Mouse (Mus musculus): ENCODE data around the gene Pex19. TPM values are rescaled to one million over a fixed set of nuclear protein-coding genes. Genes with fewer than 3 reads are reported as not detected.
A peak's percentile ranks its signal among the peaks of the same experiment; 100 is the strongest.

Pex19 gene
- polyA plus RNA-seq, 1 experiment from 2014 or later: 185 TPM

DNA sequence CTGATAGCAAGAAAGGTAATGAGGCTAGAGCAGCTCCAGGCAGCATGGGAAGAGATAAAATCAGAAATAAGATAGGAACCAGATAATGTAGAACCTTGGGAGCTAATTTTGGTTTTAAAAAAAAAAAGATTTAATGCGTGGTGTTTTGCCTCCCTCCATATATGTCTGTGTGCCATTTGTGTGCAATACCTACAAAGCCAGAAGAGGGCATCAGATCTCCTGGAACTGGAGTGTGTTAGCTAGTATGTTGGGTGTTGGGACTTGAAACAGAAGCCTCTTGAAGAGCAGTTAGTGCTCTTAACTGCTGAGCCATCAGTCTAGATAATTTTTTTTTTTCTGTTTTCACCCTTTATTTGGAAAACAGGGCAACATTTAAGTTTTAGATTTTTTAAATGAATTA is 17.0 kb downstream of the Pex19 start:
- Histone ChIP-seq H3K4me1 (ENCODE audit: control insufficient read depth, insufficient read depth, low read length) (no peaks in the 10 kb centered on the region), H3K4me2 (ENCODE audit: low read depth) (no peak overlapping the region), H3K9ac (ENCODE audit: low read length) (no peak overlapping the region), H3K9me3 (ENCODE audit: control insufficient read depth, low read length) (no peaks in the 10 kb centered on the region), H3K4me3 (ENCODE audit: low read depth, low read length) (no peak overlapping the region), H3K27ac (ENCODE audit: low read depth, low read length) (no peak overlapping the region), H3K36me3 (ENCODE audit: control insufficient read depth, insufficient read depth, low read length) (no peaks in the 10 kb centered on the region), H3K27me3 (ENCODE audit: control insufficient read depth, insufficient read depth, low read length) (no peaks in the 10 kb centered on the region)
- WGBS: 43% methylated on average over 1 of the region's 1 CpGs
- peak; percentile 28 for DNase-seq (ENCODE audit: low spot score)
- no peak for ATAC-seq (ENCODE audit: insufficient read depth, low FRiP score, low TSS enrichment)

DNA sequence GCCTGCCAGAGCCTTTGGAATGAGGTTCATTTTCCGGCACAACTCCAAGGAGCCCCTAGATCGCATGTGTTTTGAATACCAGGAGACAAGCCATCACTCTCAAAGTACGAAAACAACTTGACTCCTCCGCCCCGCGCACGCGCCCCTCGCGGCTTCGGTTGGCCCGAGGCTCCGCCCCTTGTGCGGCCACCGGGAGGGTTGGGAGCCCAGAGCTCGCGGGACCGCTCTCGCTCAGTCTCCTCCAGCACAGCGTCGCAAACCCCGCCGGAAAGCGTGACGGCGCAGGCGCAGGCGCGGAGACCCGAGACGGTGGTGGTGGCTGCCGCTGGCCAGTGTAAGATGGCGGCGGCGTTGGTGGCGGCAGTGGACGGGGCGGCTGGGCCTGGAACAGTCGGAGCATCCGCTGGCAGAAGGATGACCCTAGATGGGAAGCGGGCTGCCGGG is 21.3 kb downstream of the Pex19 start, which contains the start of gene Dcaf8:
Dcaf8 (plus strand) TSS at position 250 of the 444 bp plus-strand sequence.
- Histone ChIP-seq H3K9me3 (ENCODE audit: control insufficient read depth, low read length) (no peaks in the 10 kb centered on the region), H3K36me3 (ENCODE audit: control insufficient read depth, insufficient read depth, low read length) (peaks cover 5% of the 10 kb centered on the region; the same call in 1 of the 2 replicates), H3K4me1 (ENCODE audit: control insufficient read depth, insufficient read depth, low read length) (no peaks in the 10 kb centered on the region), H3K27me3 (ENCODE audit: control insufficient read depth, insufficient read depth, low read length) (no peaks in the 10 kb centered on the region), H3K27ac (ENCODE audit: low read depth, low read length) (peak within 1 kb of the TSS; percentile 92), H3K4me3 (ENCODE audit: low read depth, low read length) (peak within 1 kb of the TSS; percentile 96), H3K9ac (ENCODE audit: low read length) (peak within 1 kb of the TSS; percentile 99), H3K4me2 (ENCODE audit: low read depth) (peak within 1 kb of the TSS; percentile 65)
- under 1% methylated on average over 36 of the region's 42 CpGs for WGBS
- DNase-seq (ENCODE audit: low spot score): peak; percentile 99
- peak; percentile 99 for ATAC-seq (ENCODE audit: insufficient read depth, low FRiP score, low TSS enrichment)

DNA sequence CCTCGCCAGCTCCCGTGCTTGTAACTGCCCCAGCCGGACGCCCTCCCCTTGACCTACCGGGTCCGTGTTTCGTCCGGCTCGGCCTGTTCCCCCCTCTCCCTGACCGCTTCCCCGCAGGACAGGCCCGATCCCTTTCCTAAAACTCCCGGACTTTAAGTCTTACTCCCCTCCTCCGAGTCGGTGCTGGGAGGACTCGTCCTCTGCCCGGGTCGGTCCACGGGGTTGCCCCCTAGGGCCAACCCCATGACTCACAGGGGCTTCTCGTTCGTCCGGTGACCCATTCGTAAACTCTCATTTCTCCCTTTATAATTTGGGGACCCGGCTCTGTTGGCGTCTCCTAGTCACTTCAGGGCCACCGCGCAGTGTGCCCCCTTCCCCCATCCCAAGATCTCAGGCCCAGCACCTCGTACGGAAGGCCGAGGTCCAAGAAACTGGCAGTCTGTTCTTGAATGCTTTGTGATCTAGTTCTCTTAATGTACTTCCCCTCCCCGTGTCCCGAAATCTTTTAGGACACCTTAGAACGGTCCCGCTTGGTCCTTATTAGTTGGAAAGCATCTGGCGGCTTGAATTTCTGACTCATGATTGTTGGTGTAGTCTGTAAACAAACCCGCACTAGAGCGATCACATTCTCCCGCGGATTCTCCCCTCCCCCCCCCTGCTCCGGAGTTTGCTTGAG is 21.9 kb downstream of the Pex19 start:
- peak overlapping the region; percentile 96 for H3K4me3 ChIP-seq (ENCODE audit: low read depth, low read length)
- no peaks in the 10 kb centered on the region for H3K27me3 ChIP-seq (ENCODE audit: control insufficient read depth, insufficient read depth, low read length)
- H3K4me1 ChIP-seq (ENCODE audit: control insufficient read depth, insufficient read depth, low read length): no peaks in the 10 kb centered on the region
- under 1% methylated on average over 40 of the region's 40 CpGs for WGBS
- ATAC-seq (ENCODE audit: insufficient read depth, low FRiP score, low TSS enrichment) (peak; percentile 71), DNase-seq (ENCODE audit: low spot score) (peak; percentile 70)
- peak overlapping the region; percentile 65 for H3K4me2 ChIP-seq (ENCODE audit: low read depth)
- H3K36me3 ChIP-seq (ENCODE audit: control insufficient read depth, insufficient read depth, low read length): peaks cover 7% of the 10 kb centered on the region; the same call in 1 of the 2 replicates
- H3K27ac ChIP-seq (ENCODE audit: low read depth, low read length): peak overlapping the region; percentile 92
- H3K9me3 ChIP-seq (ENCODE audit: control insufficient read depth, low read length): no peaks in the 10 kb centered on the region
- peak overlapping the region; percentile 99 for H3K9ac ChIP-seq (ENCODE audit: low read length)

DNA sequence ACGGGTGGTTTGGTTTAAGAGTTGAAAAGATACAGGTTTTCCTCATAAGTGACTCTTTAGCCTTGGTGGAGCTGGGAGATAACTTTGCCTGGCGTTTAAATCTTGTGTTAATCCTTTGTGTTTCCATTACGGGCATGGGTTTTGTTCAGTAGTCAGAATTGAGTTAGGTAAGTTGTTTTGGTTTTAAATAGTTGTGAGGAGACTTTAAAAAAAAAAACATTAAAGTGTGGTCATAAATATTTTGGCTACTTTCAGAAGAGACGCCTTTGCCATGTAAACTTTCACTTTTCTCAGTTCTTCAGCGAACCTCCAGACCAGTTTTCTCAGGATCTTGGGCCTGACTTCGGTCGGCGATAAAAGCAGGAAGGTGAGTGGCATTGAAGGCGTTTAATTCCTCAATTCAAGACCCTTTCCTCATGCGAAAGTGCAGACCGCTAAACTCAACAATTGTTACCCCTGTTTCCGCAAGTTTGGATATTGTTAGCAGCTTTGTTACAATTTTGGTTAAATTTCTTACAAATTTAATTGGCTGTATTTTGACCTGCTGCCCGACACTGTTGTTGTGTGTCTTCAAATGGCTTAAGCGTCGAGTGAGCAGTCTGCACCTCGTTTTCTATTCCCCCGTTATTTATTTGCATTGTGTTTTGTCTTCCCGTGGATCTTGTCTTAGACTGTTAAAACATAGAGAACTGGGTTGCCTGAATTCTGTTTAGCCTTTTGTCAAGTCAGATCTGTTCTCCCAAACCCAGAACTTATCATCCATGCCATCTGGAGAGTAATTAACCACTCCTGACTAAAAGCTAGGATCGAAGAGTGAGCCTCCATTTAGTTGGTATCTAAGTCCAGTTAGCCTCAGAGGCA is 22.6 kb downstream of the Pex19 start:
- 28% methylated on average over 19 of the region's 19 CpGs for WGBS
- peaks cover 7% of the 10 kb centered on the region; the same call in 1 of the 2 replicates for H3K36me3 ChIP-seq (ENCODE audit: control insufficient read depth, insufficient read depth, low read length)

DNA sequence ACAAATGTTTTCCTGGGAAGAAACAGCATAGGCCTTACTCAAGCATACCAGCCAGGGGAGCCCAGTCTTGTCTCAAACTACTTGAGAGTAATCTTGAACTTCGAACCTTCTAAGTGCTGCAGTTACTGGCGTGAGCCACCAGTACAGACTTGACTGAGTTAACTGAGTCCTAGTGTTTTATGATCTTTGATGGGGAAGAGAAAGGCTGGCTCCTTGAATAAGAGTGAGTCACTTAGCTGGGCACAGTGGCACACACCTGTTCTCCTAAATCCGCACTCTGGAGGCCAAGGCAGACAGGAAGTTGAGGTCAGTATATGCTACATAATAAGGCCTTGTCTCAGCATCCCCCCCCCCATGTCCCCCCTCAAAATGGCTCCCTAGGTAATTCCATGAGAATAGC is 28.0 kb downstream of the Pex19 start:
- WGBS: 91% methylated on average over 3 of the region's 3 CpGs
- no peaks in the 10 kb centered on the region for H3K27me3 ChIP-seq (ENCODE audit: control insufficient read depth, insufficient read depth, low read length)
- H3K27ac ChIP-seq (ENCODE audit: low read depth, low read length): no peak overlapping the region
- no peak overlapping the region for H3K9ac ChIP-seq (ENCODE audit: low read length)
- peaks cover 9% of the 10 kb centered on the region; the same call in 1 of the 2 replicates for H3K36me3 ChIP-seq (ENCODE audit: control insufficient read depth, insufficient read depth, low read length)
- no peaks in the 10 kb centered on the region for H3K9me3 ChIP-seq (ENCODE audit: control insufficient read depth, low read length)
- no peak for DNase-seq (ENCODE audit: low spot score)
- no peak for ATAC-seq (ENCODE audit: insufficient read depth, low FRiP score, low TSS enrichment)
- no peak overlapping the region for H3K4me2 ChIP-seq (ENCODE audit: low read depth)
- H3K4me1 ChIP-seq (ENCODE audit: control insufficient read depth, insufficient read depth, low read length): no peaks in the 10 kb centered on the region
- H3K4me3 ChIP-seq (ENCODE audit: low read depth, low read length): no peak overlapping the region

More for the DNA sequence above, 22.6 kb downstream of the Pex19 start:
- Histone ChIP-seq H3K27me3 (ENCODE audit: control insufficient read depth, insufficient read depth, low read length) (no peaks in the 10 kb centered on the region), H3K4me2 (ENCODE audit: low read depth) (peak overlapping the region; percentile 65), H3K4me3 (ENCODE audit: low read depth, low read length) (peak overlapping the region; percentile 96), H3K4me1 (ENCODE audit: control insufficient read depth, insufficient read depth, low read length) (no peaks in the 10 kb centered on the region), H3K9ac (ENCODE audit: low read length) (peak overlapping the region; percentile 99), H3K27ac (ENCODE audit: low read depth, low read length) (no peak overlapping the region; the same call in 1 of the 2 replicates), H3K9me3 (ENCODE audit: control insufficient read depth, low read length) (no peaks in the 10 kb centered on the region)
- DNase-seq (ENCODE audit: low spot score) (no peak), ATAC-seq (ENCODE audit: insufficient read depth, low FRiP score, low TSS enrichment) (no peak)

DNA sequence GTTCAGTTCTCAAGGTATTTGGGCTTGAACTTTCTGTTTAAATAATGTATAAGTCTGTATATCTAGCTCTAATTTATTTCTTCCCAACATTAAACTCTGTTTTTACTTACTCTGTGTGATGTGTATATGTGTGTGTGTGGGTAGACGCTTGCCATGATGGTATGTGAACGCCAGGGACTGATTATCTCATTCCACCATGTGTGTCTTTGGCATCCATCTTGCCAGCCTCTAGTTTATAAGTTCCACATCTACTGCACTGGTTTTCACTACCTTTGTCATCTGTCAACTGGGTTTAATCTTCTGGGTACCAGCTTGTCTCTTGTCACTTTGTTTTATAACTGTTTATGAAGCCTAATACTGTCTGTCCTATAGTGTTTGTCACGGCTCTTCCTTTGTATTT is 29.0 kb downstream of the Pex19 start:
- Histone ChIP-seq H3K4me3 (ENCODE audit: low read depth, low read length) (no peak overlapping the region), H3K4me2 (ENCODE audit: low read depth) (no peak overlapping the region), H3K27me3 (ENCODE audit: control insufficient read depth, insufficient read depth, low read length) (no peaks in the 10 kb centered on the region), H3K4me1 (ENCODE audit: control insufficient read depth, insufficient read depth, low read length) (no peaks in the 10 kb centered on the region), H3K36me3 (ENCODE audit: control insufficient read depth, insufficient read depth, low read length) (peaks cover 9% of the 10 kb centered on the region; the same call in 1 of the 2 replicates), H3K9ac (ENCODE audit: low read length) (no peak overlapping the region), H3K27ac (ENCODE audit: low read depth, low read length) (no peak overlapping the region), H3K9me3 (ENCODE audit: control insufficient read depth, low read length) (no peaks in the 10 kb centered on the region)
- ATAC-seq (ENCODE audit: insufficient read depth, low FRiP score, low TSS enrichment) (no peak), DNase-seq (ENCODE audit: low spot score) (no peak)
- 90% methylated on average over 3 of the region's 3 CpGs for WGBS

- Histone ChIP-seq H3K27me3 (ENCODE audit: control insufficient read depth, insufficient read depth, low read length) (no peaks in the 10 kb centered on the region), H3K4me2 (ENCODE audit: low read depth) (no peak overlapping the region), H3K27ac (ENCODE audit: low read depth, low read length) (no peak overlapping the region), H3K9me3 (ENCODE audit: control insufficient read depth, low read length) (no peaks in the 10 kb centered on the region), H3K4me3 (ENCODE audit: low read depth, low read length) (no peak overlapping the region), H3K9ac (ENCODE audit: low read length) (no peak overlapping the region), H3K4me1 (ENCODE audit: control insufficient read depth, insufficient read depth, low read length) (0 out of 2 replicates have a peak, but pooled peaks cover 2% of the 10 kb centered on the region), H3K36me3 (ENCODE audit: control insufficient read depth, insufficient read depth, low read length) (no peaks in the 10 kb centered on the region)
- DNase-seq (ENCODE audit: low spot score): no peak
- no peak for ATAC-seq (ENCODE audit: insufficient read depth, low FRiP score, low TSS enrichment)
- 87% methylated on average over 4 of the region's 4 CpGs for WGBS
Measured at GRCm38 (mm10) chr1:172159970-172160369, 33.4 kb downstream of the Pex19 start.

DNA sequence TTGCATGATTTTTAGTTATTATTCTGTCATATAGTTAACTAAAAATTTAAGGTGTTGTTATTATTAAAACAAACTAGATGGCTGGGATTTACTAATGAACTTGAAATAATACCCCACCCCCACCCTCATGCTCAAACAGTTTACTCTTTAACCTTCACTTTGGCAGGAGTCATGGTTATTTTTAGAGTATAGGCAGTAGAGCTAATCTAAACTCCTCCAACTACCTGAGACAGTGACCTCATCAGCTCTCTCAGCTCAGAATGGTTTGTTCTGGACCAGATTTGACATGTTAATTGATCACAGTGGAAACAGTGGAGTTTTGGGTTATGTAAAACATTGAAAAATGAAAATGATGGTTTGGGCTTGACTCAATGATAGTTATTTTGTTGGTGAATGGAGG is 34.0 kb downstream of the Pex19 start:
- no peak for ATAC-seq (ENCODE audit: insufficient read depth, low FRiP score, low TSS enrichment)

More for the DNA sequence above, 34.0 kb downstream of the Pex19 start:
- no peak overlapping the region for H3K9ac ChIP-seq (ENCODE audit: low read length)
- no peak overlapping the region for H3K4me3 ChIP-seq (ENCODE audit: low read depth, low read length)
- H3K36me3 ChIP-seq (ENCODE audit: control insufficient read depth, insufficient read depth, low read length): no peaks in the 10 kb centered on the region
- no peaks in the 10 kb centered on the region for H3K9me3 ChIP-seq (ENCODE audit: control insufficient read depth, low read length)
- DNase-seq (ENCODE audit: low spot score): no peak
- H3K4me2 ChIP-seq (ENCODE audit: low read depth): no peak overlapping the region
- H3K4me1 ChIP-seq (ENCODE audit: control insufficient read depth, insufficient read depth, low read length): 0 out of 2 replicates have a peak, but pooled peaks cover 2% of the 10 kb centered on the region
- no peak overlapping the region for H3K27ac ChIP-seq (ENCODE audit: low read depth, low read length)
- no peaks in the 10 kb centered on the region for H3K27me3 ChIP-seq (ENCODE audit: control insufficient read depth, insufficient read depth, low read length)
